Mouse (Mus musculus) myocyte (in vitro differentiated cells): ENCODE data around the gene Tnr. TPM values are rescaled to one million over a fixed set of nuclear protein-coding genes. Genes with fewer than 3 reads are reported as not detected.

Source experiments
- H3K27me3 ChIP-seq: one replicate; pipeline ENCODE4 v1.6.1; 2011; ENCODE audit not compliant: control insufficient read depth, insufficient read depth, insufficient read length
- H3K36me3 ChIP-seq: one replicate; pipeline ENCODE4 v1.6.1; 2011; ENCODE audit not compliant: control insufficient read depth, insufficient read depth
- H3K4me2 ChIP-seq: one replicate; pipeline ENCODE4 v1.6.1; 2011; ENCODE audit warnings: low read depth, control low read depth
- H3K4me3 ChIP-seq: one replicate; pipeline ENCODE4 v1.5.1; 2011; ENCODE audit warnings: mild to moderate bottlenecking, control low read depth, moderate library complexity
- H3K79me2 ChIP-seq: one replicate; pipeline ENCODE4 v1.6.1; 2011; ENCODE audit not compliant: control insufficient read depth, insufficient read depth
- H3ac ChIP-seq: one replicate; pipeline ENCODE4 v1.6.1; 2011; ENCODE audit not compliant: control insufficient read depth, insufficient read length
- CEBPB ChIP-seq: IDR thresholded peaks from 2 replicates; pipeline ENCODE4 v1.6.1; 2011; ENCODE audit warnings: mild to moderate bottlenecking, moderate library complexity; ENCODE audit not compliant: poor library complexity, insufficient read depth, severe bottlenecking
- E2F4 ChIP-seq: IDR thresholded peaks from one replicate; pipeline ENCODE4 v1.6.1; 2011; ENCODE audit warnings: mild to moderate bottlenecking, control low read depth, moderate library complexity; ENCODE audit not compliant: insufficient read depth
- MAX ChIP-seq: IDR thresholded peaks from one replicate; pipeline ENCODE4 v1.6.1; 2011; ENCODE audit warnings: low read depth, mild to moderate bottlenecking, control low read depth
- MYOD1 ChIP-seq, 3 experiments: IDR thresholded peaks; one replicate each; pipeline ENCODE4 v1.6.1; 2011; ENCODE audit warnings: control low read depth in 2 of 3, low read depth in 2 of 3, mild to moderate bottlenecking in 2 of 3, moderate library complexity in 1 of 3; ENCODE audit not compliant: insufficient read length in 2 of 3, control insufficient read depth in 1 of 3
- MYOG ChIP-seq, 3 experiments: IDR thresholded peaks; one replicate each; pipeline ENCODE4 v1.6.1; 2011; ENCODE audit warnings: control low read depth in 2 of 3, low read depth in 2 of 3, mild to moderate bottlenecking in 2 of 3; ENCODE audit not compliant: insufficient read length in 2 of 3, control insufficient read depth in 1 of 3, insufficient read depth in 1 of 3
- POLR2A ChIP-seq: IDR thresholded peaks from one replicate; pipeline ENCODE4 v1.6.1; 2011; ENCODE audit warnings: low read depth, mild to moderate bottlenecking, control low read depth, moderate library complexity; ENCODE audit not compliant: insufficient read length
- POLR2AphosphoS2 ChIP-seq: IDR thresholded peaks from one replicate; pipeline ENCODE4 v1.6.1; 2011; ENCODE audit warnings: low read depth, control low read depth; ENCODE audit not compliant: insufficient read length
- REST ChIP-seq: IDR thresholded peaks from one replicate; pipeline ENCODE4 v1.6.1; 2011; ENCODE audit warnings: mild to moderate bottlenecking, control low read depth, moderate library complexity; ENCODE audit not compliant: insufficient read depth, insufficient read length
- SRF ChIP-seq: IDR thresholded peaks from one replicate; pipeline ENCODE4 v1.6.1; 2011; ENCODE audit warnings: low read depth; ENCODE audit not compliant: control insufficient read depth, insufficient read length
- TCF12 ChIP-seq: IDR thresholded peaks from one replicate; pipeline ENCODE4 v1.6.1; 2011; ENCODE audit warnings: mild to moderate bottlenecking, control low read depth; ENCODE audit not compliant: poor library complexity, insufficient read depth, severe bottlenecking
- TCF3 ChIP-seq: IDR thresholded peaks from one replicate; pipeline ENCODE4 v1.6.1; 2011; ENCODE audit warnings: low read depth, control low read depth; ENCODE audit not compliant: insufficient read length
- USF1 ChIP-seq: IDR thresholded peaks from one replicate; pipeline ENCODE4 v1.6.1; 2011; ENCODE audit warnings: low read depth, mild to moderate bottlenecking, control low read depth, moderate library complexity
- polyA plus RNA-seq: library from polyadenylated mRNA; unstranded; fragments of >200 nt; fragmentation: generic; extraction: Trizol; gene quantifications from one replicate; pipeline ENCODE4 v1.2.1, GENCODE M21; 2012; ENCODE audit warnings: missing spikeins

Gene Tnr
- polyA plus RNA-seq, 1 experiment, result 0.02 TPM

GRCm38 (mm10) chr1:159498236-159498635 lies 25.3 kb upstream of the Tnr start:
- Histone ChIP-seq H3K36me3 (no peaks in the 10 kb centered on the region), H3K4me2 (no peak overlapping the region)

GRCm38 (mm10) chr1:159499806-159500460 lies 23.6 kb upstream of the Tnr start:
- no peaks in the 10 kb centered on the region for H3K79me2 ChIP-seq
- TF ChIP-seq SRF (no peak), POLR2A (no peak), REST (no peak), TCF12 (no peak), USF1 (no peak), MYOD1 (IDR thresholded peaks at IDR 0.05; ENCODE audit: control insufficient read depth in 1 of 3, insufficient read length in 2 of 3, low read depth in 2 of 3) (no peak)
- no peaks in the 10 kb centered on the region for H3K36me3 ChIP-seq
- no peaks in the 10 kb centered on the region for H3K27me3 ChIP-seq
- H3ac ChIP-seq, result no peak overlapping the region
- no peak overlapping the region for H3K4me2 ChIP-seq
- no peak overlapping the region for H3K4me3 ChIP-seq

More at GRCm38 (mm10) chr1:159498236-159498635, 25.3 kb upstream of the Tnr start:
- Histone ChIP-seq H3K4me3 (no peak overlapping the region), H3ac (no peak overlapping the region), H3K27me3 (no peaks in the 10 kb centered on the region), H3K79me2 (no peaks in the 10 kb centered on the region)
- TF ChIP-seq POLR2A (no peak), USF1 (no peak), E2F4 (no peak), MYOG (IDR thresholded peaks at IDR 0.05; ENCODE audit: control insufficient read depth in 1 of 3, insufficient read depth in 1 of 3, insufficient read length in 2 of 3, low read depth in 2 of 3) (no peak), CEBPB (no peak), POLR2AphosphoS2 (no peak), MAX (no peak), SRF (no peak), TCF3 (no peak), TCF12 (no peak), MYOD1 (IDR thresholded peaks at IDR 0.05; ENCODE audit: control insufficient read depth in 1 of 3, insufficient read length in 2 of 3, low read depth in 2 of 3) (no peak)

- Histone ChIP-seq H3K4me2 (no peak overlapping the region), H3K79me2 (no peaks in the 10 kb centered on the region), H3K27me3 (no peaks in the 10 kb centered on the region), H3K4me3 (no peak overlapping the region), H3ac (no peak overlapping the region), H3K36me3 (no peaks in the 10 kb centered on the region)
- TF ChIP-seq TCF3, result no peak
- no peak for TF ChIP-seq TCF12
- no peak for TF ChIP-seq USF1
- no peak for TF ChIP-seq SRF
- TF ChIP-seq POLR2AphosphoS2, result no peak
- no peak for TF ChIP-seq MYOG (IDR thresholded peaks at IDR 0.05; ENCODE audit: control insufficient read depth in 1 of 3, insufficient read depth in 1 of 3, insufficient read length in 2 of 3, low read depth in 2 of 3)
- no peak for TF ChIP-seq E2F4
- no peak for TF ChIP-seq MYOD1 (IDR thresholded peaks at IDR 0.05; ENCODE audit: control insufficient read depth in 1 of 3, insufficient read length in 2 of 3, low read depth in 2 of 3)
- TF ChIP-seq CEBPB, result no peak
- TF ChIP-seq MAX, result no peak
Observed at GRCm38 (mm10) chr1:159501911-159502310, 21.7 kb upstream of the Tnr start.

- Histone ChIP-seq H3K36me3 (no peaks in the 10 kb centered on the region), H3K27me3 (no peaks in the 10 kb centered on the region), H3ac (no peak overlapping the region), H3K4me3 (no peak overlapping the region), H3K4me2 (no peak overlapping the region), H3K79me2 (no peaks in the 10 kb centered on the region)
- TF ChIP-seq SRF, result no peak
- TF ChIP-seq MYOD1 (IDR thresholded peaks at IDR 0.05; ENCODE audit: control insufficient read depth in 1 of 3, insufficient read length in 2 of 3, low read depth in 2 of 3), result no peak
- TF ChIP-seq POLR2AphosphoS2, result no peak
- no peak for TF ChIP-seq POLR2A
- TF ChIP-seq E2F4, result no peak
- no peak for TF ChIP-seq MAX
- no peak for TF ChIP-seq TCF3
Observed at GRCm38 (mm10) chr1:159510667-159511066, 12.9 kb upstream of the Tnr start.

- TF ChIP-seq MYOD1 (IDR thresholded peaks at IDR 0.05; ENCODE audit: control insufficient read depth in 1 of 3, insufficient read length in 2 of 3, low read depth in 2 of 3) (no peak), CEBPB (no peak), MYOG (IDR thresholded peaks at IDR 0.05; ENCODE audit: control insufficient read depth in 1 of 3, insufficient read depth in 1 of 3, insufficient read length in 2 of 3, low read depth in 2 of 3) (no peak), POLR2AphosphoS2 (no peak), MAX (no peak), E2F4 (no peak), POLR2A (no peak), REST (no peak)
- Histone ChIP-seq H3K4me2 (no peak overlapping the region), H3K79me2 (no peaks in the 10 kb centered on the region), H3K27me3 (no peaks in the 10 kb centered on the region), H3K4me3 (no peak overlapping the region), H3K36me3 (no peaks in the 10 kb centered on the region), H3ac (no peak overlapping the region)
Observed at GRCm38 (mm10) chr1:159517647-159518046, 5.9 kb upstream of the Tnr start.
